Mouse (Mus musculus) embryonic facial prominence, embryonic 14.5 days (tissue): ENCODE measurements around the gene Slc10a7. TPM values are rescaled to one million over a fixed set of nuclear protein-coding genes. Genes with fewer than 3 reads are reported as not detected.
A peak's percentile ranks its signal among the peaks of the same experiment; 100 is the strongest.

Source experiments
- ATAC-seq: fragments of 200-750 bp; cut with Nextera tagmentation; 2 replicates; pipeline ENCODE4 v1.8.0; 2017; ENCODE audit warnings: low read depth, moderate number of reproducible peaks, moderate TSS enrichment
- DNase-seq: peaks from one replicate; pipeline ENCODE4 v3.0.0-alpha.2; 2015; ENCODE audit warnings: low spot score
- H3K27ac ChIP-seq: fragments of 300-500 bp; sonication (generic); replicated peaks from 2 replicates; pipeline ENCODE4 v1.5.1; 2014; ENCODE audit warnings: low read depth, mild to moderate bottlenecking, low read length, moderate library complexity
- H3K27me3 ChIP-seq: fragments of 300-500 bp; sonication (generic); replicated peaks from 2 replicates; pipeline ENCODE4 v1.6.1; 2014; ENCODE audit warnings: low read length; ENCODE audit not compliant: control insufficient read depth, insufficient read depth
- H3K36me3 ChIP-seq: fragments of 300-500 bp; sonication (generic); 2 replicates; pipeline ENCODE4 v1.6.1; 2014; ENCODE audit warnings: low read length, mixed read lengths; ENCODE audit not compliant: control insufficient read depth, insufficient read depth
- H3K4me1 ChIP-seq: fragments of 300-500 bp; sonication (generic); 2 replicates; pipeline ENCODE4 v1.6.1; 2014; ENCODE audit warnings: antibody characterized with exemption, low read length; ENCODE audit not compliant: control insufficient read depth, insufficient read depth
- H3K4me2 ChIP-seq: fragments of 300-500 bp; sonication (generic); 2 replicates; pipeline ENCODE4 v1.6.1; 2014; ENCODE audit warnings: low read depth, mild to moderate bottlenecking, low read length, moderate library complexity, mixed read lengths
- H3K4me3 ChIP-seq: fragments of 300-500 bp; sonication (generic); 2 replicates; pipeline ENCODE4 v1.5.1; 2014; ENCODE audit warnings: low read depth, mild to moderate bottlenecking, low read length
- H3K9ac ChIP-seq: fragments of 300-500 bp; sonication (generic); 2 replicates; pipeline ENCODE4 v1.6.1; 2014; ENCODE audit warnings: low read depth, mild to moderate bottlenecking, low read length, moderate library complexity, mixed read lengths
- H3K9me3 ChIP-seq: fragments of 300-500 bp; sonication (generic); 2 replicates; pipeline ENCODE4 v1.6.1; 2016; ENCODE audit warnings: low read length; ENCODE audit not compliant: control insufficient read depth
- WGBS: fragments of 180-500 bp; shearing (Covaris S2); extraction: QIAGEN DNeasy Blood & Tissue Kit; methylation state at CpG from one replicate; pipeline ENCODE4 v1.1.7; 2014; 5-methylcytosine and 5-hydroxymethylcytosine counted together
- polyA plus RNA-seq: library from polyadenylated mRNA; unstranded; fragments of >200 nt; fragmentation: Nextera tagmentation; extraction: Ambion mirVana; gene quantifications from 2 replicates; pipeline ENCODE4 v1.2.1, GENCODE M21; 2014

Slc10a7 gene
- polyA plus RNA-seq, 1 experiment from 2014 or later, result 13.6 TPM

- no peaks in the 10 kb centered on the region for H3K27me3 ChIP-seq
- no peak overlapping the region for H3K27ac ChIP-seq
- H3K9me3 ChIP-seq, result 0 out of 2 replicates have a peak, but pooled peaks cover 8% of the 10 kb centered on the region
- H3K9ac ChIP-seq, result no peak overlapping the region
- no peak overlapping the region for H3K4me2 ChIP-seq
- WGBS, result 100% methylated on average over 1 of the region's 1 CpGs
- H3K4me1 ChIP-seq, result no peaks in the 10 kb centered on the region
- ATAC-seq (no peak), DNase-seq (no peak)
- no peaks in the 10 kb centered on the region for H3K36me3 ChIP-seq
- no peak overlapping the region for H3K4me3 ChIP-seq
These were observed 256.4 kb downstream of the Slc10a7 start for GRCm38 (mm10) chr8:78765556-78765955.

- Histone ChIP-seq H3K27me3 (no peaks in the 10 kb centered on the region), H3K27ac (no peak overlapping the region), H3K9ac (no peak overlapping the region), H3K4me3 (no peak overlapping the region), H3K36me3 (no peaks in the 10 kb centered on the region), H3K4me1 (no peaks in the 10 kb centered on the region), H3K9me3 (no peaks in the 10 kb centered on the region), H3K4me2 (no peak overlapping the region)
- ATAC-seq, result no peak
- DNase-seq, result no peak
- WGBS, result 87% methylated on average over 3 of the region's 3 CpGs
These were observed 261.4 kb downstream of the Slc10a7 start for GRCm38 (mm10) chr8:78770584-78770983.

- no peak overlapping the region for H3K27ac ChIP-seq
- 59% methylated on average over 7 of the region's 7 CpGs for WGBS
- H3K4me1 ChIP-seq, result no peaks in the 10 kb centered on the region
- no peaks in the 10 kb centered on the region for H3K27me3 ChIP-seq
- H3K4me3 ChIP-seq, result no peak overlapping the region
- no peaks in the 10 kb centered on the region for H3K36me3 ChIP-seq
- no peak overlapping the region for H3K9ac ChIP-seq
- peak; percentile 35 for DNase-seq
- H3K4me2 ChIP-seq, result no peak overlapping the region
- no peaks in the 10 kb centered on the region for H3K9me3 ChIP-seq
- peak; percentile 76; the same call in 1 of the 2 replicates for ATAC-seq
These were observed 262.1 kb downstream of the Slc10a7 start for GRCm38 (mm10) chr8:78771256-78771655.

- ATAC-seq (no peak), DNase-seq (no peak)
- Histone ChIP-seq H3K9me3 (no peaks in the 10 kb centered on the region), H3K36me3 (no peaks in the 10 kb centered on the region), H3K27ac (no peak overlapping the region), H3K4me2 (no peak overlapping the region), H3K4me3 (no peak overlapping the region), H3K9ac (no peak overlapping the region), H3K27me3 (no peaks in the 10 kb centered on the region), H3K4me1 (no peaks in the 10 kb centered on the region)
- 87% methylated on average over 9 of the region's 9 CpGs for WGBS
These were observed 267.7 kb downstream of the Slc10a7 start for GRCm38 (mm10) chr8:78776816-78777215.

Other genes starting within 250 kb of the Slc10a7 start
- gene Pou4f2, start 72.7 kb upstream of the Slc10a7 start, polyA plus RNA-seq, result 0.24 and 0.25 TPM in 2 replicates
- 177 and 210 TPM in 2 replicates for gene Rbmxl1, start 448 bp upstream of the Slc10a7 start, polyA plus RNA-seq